In the genomic region with DNA sequence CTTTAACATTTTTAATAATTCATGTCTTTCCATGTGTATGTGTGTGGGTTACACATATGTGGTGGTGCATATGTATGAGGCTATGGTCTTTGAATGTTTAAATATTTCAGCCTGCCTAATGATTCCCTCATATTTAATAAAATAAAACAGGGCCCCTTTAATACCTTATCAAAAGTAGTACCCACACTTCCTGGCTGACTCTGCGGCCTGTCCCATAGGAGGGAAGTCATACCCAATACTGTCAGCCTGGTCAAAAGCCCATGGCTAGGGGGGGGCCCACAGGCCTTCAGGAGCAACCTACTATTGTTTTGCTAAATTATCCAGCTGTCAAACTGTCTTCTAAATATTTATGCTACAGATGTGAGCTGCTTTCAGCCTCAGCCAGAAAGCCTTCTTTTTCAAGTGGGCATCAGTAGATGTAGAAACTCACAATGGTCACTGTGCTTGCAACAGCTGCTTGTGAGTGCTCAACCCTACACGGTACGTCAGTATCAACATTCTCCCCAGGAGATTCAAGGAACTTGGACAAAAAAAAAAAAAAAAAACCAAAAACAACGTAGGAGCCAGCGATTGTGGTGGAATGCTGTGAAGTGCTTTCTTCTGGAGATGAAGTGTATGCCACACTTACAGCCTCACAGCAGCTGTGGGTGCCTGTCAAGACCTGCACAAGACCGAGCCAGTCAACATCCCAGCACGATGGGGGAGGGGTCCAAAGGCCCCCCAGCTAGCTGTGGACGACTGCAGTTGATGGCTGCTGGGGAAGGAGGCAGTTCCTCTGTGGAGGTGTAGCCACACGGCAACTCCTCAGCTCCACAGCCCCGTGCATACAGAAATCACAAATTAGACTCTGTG, we compare ENCODE assay signal across 23 mouse cellular contexts. TPM values are rescaled to one million over a fixed set of nuclear protein-coding genes. Genes with fewer than 3 reads are reported as not detected.
A peak's percentile ranks its signal among the peaks of the same experiment; 100 is the strongest.
DNase-seq lines count a peak whose midpoint lies in the region; ATAC-seq lines count a peak whose summit lies in the region.
"Had no signal": no experiment of that assay in that cellular context is flagged by ENCODE, and none has a peak within 500 bp of the region (broad histone marks: within the 10 kb centered on the region; RNA-seq: fewer than 3 reads in every experiment).

No protein-coding gene starts in this region.

- peaks cover 37% of the 10 kb centered on the region for H3K36me3 ChIP-seq in heart, embryonic 12.5 days
- peaks cover 62% of the 10 kb centered on the region for H3K36me3 ChIP-seq in embryonic facial prominence, embryonic 10.5 days (replicated peaks)
- peaks cover 40% of the 10 kb centered on the region for H3K36me3 ChIP-seq in limb, embryonic 13.5 days

- H3K27ac ChIP-seq in heart, embryonic 12.5 days (ENCODE audit: poor library complexity, severe bottlenecking): no peak overlapping the region
- no peak overlapping the region for H3K27ac ChIP-seq in embryonic facial prominence, embryonic 10.5 days (replicated peaks)
- H3K27ac ChIP-seq in limb, embryonic 13.5 days: no peak overlapping the region
- H3K27ac ChIP-seq: embryonic facial prominence, embryonic 12.5 days; forebrain, embryonic 12.5 days; hindbrain, embryonic 12.5 days had no signal

- no peaks in the 10 kb centered on the region for H3K4me1 ChIP-seq in heart, embryonic 12.5 days (replicated peaks)
- no peaks in the 10 kb centered on the region for H3K4me1 ChIP-seq in embryonic facial prominence, embryonic 10.5 days
- H3K4me1 ChIP-seq in limb, embryonic 13.5 days: no peaks in the 10 kb centered on the region
- H3K4me1 ChIP-seq: embryonic facial prominence, embryonic 12.5 days; forebrain, embryonic 12.5 days; hindbrain, embryonic 12.5 days had no signal

- WGBS in heart, embryonic 12.5 days: 62% methylated on average over 10 of the region's 10 CpGs
- 73% methylated on average over 10 of the region's 10 CpGs for WGBS in embryonic facial prominence, embryonic 10.5 days
- WGBS in limb, embryonic 13.5 days: 59% methylated on average over 10 of the region's 10 CpGs

- H3K4me2 ChIP-seq in heart, embryonic 12.5 days: no peak overlapping the region
- H3K4me2 ChIP-seq in limb, embryonic 13.5 days (replicated peaks): no peak overlapping the region
- H3K4me2 ChIP-seq: embryonic facial prominence, embryonic 12.5 days; forebrain, embryonic 12.5 days; hindbrain, embryonic 12.5 days had no signal

- H3K9me3 ChIP-seq in heart, embryonic 12.5 days (replicated peaks): peaks cover 4% of the 10 kb centered on the region; the same call in 1 of the 2 replicates
- no peaks in the 10 kb centered on the region for H3K9me3 ChIP-seq in embryonic facial prominence, embryonic 10.5 days
- no peaks in the 10 kb centered on the region for H3K9me3 ChIP-seq in limb, embryonic 13.5 days
- H3K9me3 ChIP-seq: embryonic facial prominence, embryonic 12.5 days; forebrain, embryonic 12.5 days; hindbrain, embryonic 12.5 days had no signal

- H3K9ac ChIP-seq in heart, embryonic 12.5 days: no peak overlapping the region
- no peak overlapping the region for H3K9ac ChIP-seq in limb, embryonic 13.5 days
- H3K9ac ChIP-seq: embryonic facial prominence, embryonic 12.5 days; forebrain, embryonic 12.5 days; hindbrain, embryonic 12.5 days had no signal

- ATAC-seq in heart, embryonic 12.5 days (ENCODE audit: insufficient number of reproducible peaks, low FRiP score): no peak
- peak; percentile 73 for ATAC-seq in limb, embryonic 13.5 days (ENCODE audit: low FRiP score, low read depth)
- ATAC-seq: forebrain, embryonic 16.5 days; hindbrain, embryonic 16.5 days had no signal

- peak; percentile 52 for DNase-seq in heart, adult 11 months
- DNase-seq in 416B (ENCODE audit: low read depth): peak; percentile 19
- peak; percentile 22 for DNase-seq in embryonic facial prominence, embryonic 10.5 days (ENCODE audit: low spot score)
- no peak for DNase-seq in testis, postnatal 10 days (ENCODE audit: low spot score)
- DNase-seq in thymus, postnatal 25 days: no peak
- DNase-seq in urinary bladder, postnatal 25 days (ENCODE audit: low spot score): no peak
- DNase-seq: adrenal gland, adult 2 months; adrenal gland, postnatal 25 days; cerebellum, adult 18-20 months; cerebellum, adult 9-11 months; cerebellum, postnatal 36 days; gastrocnemius, postnatal 25 days; heart, postnatal 10 days; heart, postnatal 4 days had no signal

- no peaks in the 10 kb centered on the region for H3K27me3 ChIP-seq in heart, embryonic 12.5 days (replicated peaks)
- no peaks in the 10 kb centered on the region for H3K27me3 ChIP-seq in embryonic facial prominence, embryonic 10.5 days (replicated peaks; ENCODE audit: low read depth, poor library complexity, severe bottlenecking)
- H3K27me3 ChIP-seq in limb, embryonic 13.5 days: no peaks in the 10 kb centered on the region
- H3K27me3 ChIP-seq: CH12.LX; embryonic facial prominence, embryonic 12.5 days; forebrain, embryonic 12.5 days; hindbrain, embryonic 12.5 days had no signal

- H3K4me3 ChIP-seq in heart, embryonic 12.5 days: no peak overlapping the region
- H3K4me3 ChIP-seq in embryonic facial prominence, embryonic 10.5 days: no peak overlapping the region
- H3K4me3 ChIP-seq in limb, embryonic 13.5 days: no peak overlapping the region
- H3K4me3 ChIP-seq: embryonic facial prominence, embryonic 12.5 days; forebrain, embryonic 12.5 days; hindbrain, embryonic 12.5 days had no signal

RNA-seq across cellular contexts. Expression of a gene that starts 12.5 kb away (rescaled TPM):
- polyA plus RNA-seq in heart, embryonic 12.5 days (2016; fragmentation: Nextera tagmentation; extraction: Ambion mirVana): 17.8 and 19.5 TPM in 2 replicates
- polyA plus RNA-seq in embryonic facial prominence, embryonic 10.5 days (2016; fragmentation: Nextera tagmentation; extraction: Ambion mirVana): 45.2 and 46.2 TPM in 2 replicates
- 21.6 and 23.1 TPM in 2 replicates for polyA plus RNA-seq in limb, embryonic 13.5 days (2015; fragmentation: Nextera tagmentation; extraction: Ambion mirVana)

RNA-seq across cellular contexts. Expression of a gene that starts 40.4 kb away (rescaled TPM):
- 2.5 and 3.2 TPM in 2 replicates for polyA plus RNA-seq in heart, embryonic 12.5 days (2016; fragmentation: Nextera tagmentation; extraction: Ambion mirVana)
- 9.1 and 9.2 TPM in 2 replicates for polyA plus RNA-seq in embryonic facial prominence, embryonic 10.5 days (2016; fragmentation: Nextera tagmentation; extraction: Ambion mirVana)
- polyA plus RNA-seq in limb, embryonic 13.5 days (2015; fragmentation: Nextera tagmentation; extraction: Ambion mirVana): 6.0 and 6.1 TPM in 2 replicates

RNA-seq across cellular contexts. Expression of a gene that starts 45.9 kb away (rescaled TPM):
- 0.04 and 0.13 TPM in 2 replicates for polyA plus RNA-seq in heart, embryonic 12.5 days (2016; fragmentation: Nextera tagmentation; extraction: Ambion mirVana)
- 2.3 and 3.9 TPM in 2 replicates for polyA plus RNA-seq in embryonic facial prominence, embryonic 10.5 days (2016; fragmentation: Nextera tagmentation; extraction: Ambion mirVana)
- 0.29 and 0.32 TPM in 2 replicates for polyA plus RNA-seq in limb, embryonic 13.5 days (2015; fragmentation: Nextera tagmentation; extraction: Ambion mirVana)
- polyA plus RNA-seq: heart, embryonic 14.5 days had no signal

RNA-seq across cellular contexts. Expression of a gene that starts 58.6 kb away (rescaled TPM):
- 3.6 TPM in 2 replicates for polyA plus RNA-seq in heart, embryonic 12.5 days (2016; fragmentation: Nextera tagmentation; extraction: Ambion mirVana)
- 3.8 and 4.3 TPM in 2 replicates for polyA plus RNA-seq in embryonic facial prominence, embryonic 10.5 days (2016; fragmentation: Nextera tagmentation; extraction: Ambion mirVana)
- polyA plus RNA-seq in limb, embryonic 13.5 days (2015; fragmentation: Nextera tagmentation; extraction: Ambion mirVana): 2.8 and 3.1 TPM in 2 replicates

Comparison
In these comparisons a context has a peak if more than half of its experiments do, and no peak if none do; other contexts are left out.
1. DNase-seq: peak in heart, adult 11 months (single experiment), 416B (single experiment) and embryonic facial prominence, embryonic 10.5 days (single experiment); none in testis, postnatal 10 days (single experiment), thymus, postnatal 25 days (single experiment) and urinary bladder, postnatal 25 days (single experiment).